Mouse (Mus musculus) G1E-ER4 (cell line): ENCODE measurements around the gene Gspt1. TPM values are rescaled to one million over a fixed set of nuclear protein-coding genes. Genes with fewer than 3 reads are reported as not detected.

Source experiments
- GATA1 ChIP-seq: IDR thresholded peaks from one replicate; pipeline ENCODE4 v1.8.0; 2012; ENCODE audit warnings: low read length, inconsistent platforms
- polyA plus RNA-seq: library from polyadenylated mRNA; stranded (reverse); fragments of >175 nt; gene quantifications from 2 replicates; pipeline ENCODE4 v1.2.3, GENCODE M21; 2012

The Gspt1 gene
- 259 and 311 TPM in 2 replicates for polyA plus RNA-seq

DNA sequence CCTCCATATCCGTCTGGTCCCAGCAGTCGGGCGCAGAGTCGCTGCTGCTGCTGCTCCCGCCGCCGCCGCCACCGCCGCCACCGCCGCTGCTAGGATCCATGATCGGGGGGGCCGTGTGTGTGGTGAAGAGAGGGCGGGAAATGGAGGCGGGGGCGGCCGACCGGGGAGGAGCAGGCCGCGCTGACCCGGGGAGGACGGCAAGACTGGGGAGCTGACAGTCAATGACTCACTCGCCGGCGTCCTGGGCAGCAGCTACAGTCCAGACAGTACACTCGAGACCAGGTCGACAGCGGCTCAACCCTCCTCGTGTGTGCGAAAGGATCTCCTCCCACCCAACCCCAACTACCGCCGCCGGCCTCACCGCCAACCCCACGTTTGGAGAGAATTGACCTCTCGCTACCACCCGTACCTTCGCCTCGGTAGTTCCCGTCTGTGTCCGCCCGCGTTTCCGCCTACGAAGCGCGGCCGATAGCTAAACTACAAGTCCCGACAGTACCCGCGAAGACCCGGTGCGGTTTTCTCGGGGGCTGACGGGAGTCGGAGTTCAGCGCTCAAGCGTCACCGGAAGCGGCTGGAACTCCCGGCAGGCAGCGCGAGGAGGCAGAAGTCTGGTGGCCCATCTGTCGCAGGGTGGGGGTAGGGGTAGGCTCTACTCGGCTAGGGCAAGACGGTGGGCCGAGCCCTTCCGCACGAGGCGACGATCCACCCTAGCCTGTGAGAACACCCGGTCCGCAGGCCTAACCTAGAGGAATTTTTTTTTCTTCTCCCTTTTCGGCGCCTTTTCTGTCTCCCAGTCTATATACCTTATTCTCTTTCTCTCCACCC lies at the start of gene Gspt1:
Gspt1 (minus strand) TSS at position 428 of the 825 bp plus-strand sequence.
- no peak for TF ChIP-seq GATA1

DNA sequence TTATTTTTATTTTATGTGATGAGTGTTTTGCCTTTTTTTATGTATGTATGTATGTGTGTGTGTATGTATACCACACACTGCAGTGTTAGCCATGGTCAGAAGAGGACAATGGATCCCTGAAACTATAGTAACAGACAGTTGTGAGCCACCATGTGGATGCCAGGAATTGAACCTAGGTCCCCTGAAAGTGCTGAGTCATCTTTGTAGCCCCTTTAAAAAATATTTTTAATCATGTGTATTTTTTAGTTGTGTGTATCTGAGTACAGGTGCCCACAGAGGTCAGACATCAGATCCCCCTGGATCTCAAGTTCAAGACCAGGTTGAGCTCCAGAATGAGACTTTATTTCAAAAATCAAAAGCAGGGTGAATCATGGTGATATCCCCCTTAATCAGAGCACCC lies 49.6 kb upstream of the Gspt1 start:
- no peak for TF ChIP-seq GATA1

DNA sequence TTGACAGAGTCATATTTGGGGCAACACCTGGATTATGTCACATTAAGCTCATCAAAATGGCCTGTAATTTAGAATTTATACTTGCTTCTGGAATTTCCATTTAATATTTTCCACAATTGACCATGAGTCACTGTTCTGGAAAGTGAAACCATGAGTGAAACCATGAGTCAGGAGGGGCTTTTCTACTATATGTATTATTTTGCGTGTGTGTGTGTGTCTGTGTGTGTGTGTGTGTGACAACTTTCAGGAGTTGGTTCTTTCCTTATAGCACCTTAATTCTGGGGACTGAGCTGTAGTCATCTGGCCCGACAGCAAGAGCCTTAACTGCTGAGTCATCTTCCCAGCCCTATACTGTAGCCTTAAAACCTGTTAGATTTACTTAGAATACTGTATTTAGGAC lies 31.8 kb upstream of the Gspt1 start:
- TF ChIP-seq GATA1: no peak

DNA sequence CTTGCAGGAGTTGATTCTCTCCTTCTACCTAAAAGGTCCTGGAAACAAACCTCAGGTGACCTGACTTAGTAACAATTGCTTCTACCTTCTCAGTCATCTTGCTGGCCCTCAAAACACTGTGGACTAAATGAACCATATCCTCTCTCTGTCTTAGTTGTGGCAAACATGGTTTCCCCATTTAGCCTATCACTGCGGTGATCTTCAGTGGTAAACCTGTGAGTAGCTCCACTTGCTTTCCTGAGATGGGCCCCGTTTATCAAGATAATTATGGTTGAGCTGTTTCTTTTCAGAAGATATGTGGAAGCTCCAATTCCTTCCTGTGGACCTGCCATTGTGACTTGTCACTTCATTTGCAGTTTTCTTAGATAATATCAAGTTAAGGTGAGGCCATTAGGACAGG lies 30.8 kb upstream of the Gspt1 start:
- no peak for TF ChIP-seq GATA1

DNA sequence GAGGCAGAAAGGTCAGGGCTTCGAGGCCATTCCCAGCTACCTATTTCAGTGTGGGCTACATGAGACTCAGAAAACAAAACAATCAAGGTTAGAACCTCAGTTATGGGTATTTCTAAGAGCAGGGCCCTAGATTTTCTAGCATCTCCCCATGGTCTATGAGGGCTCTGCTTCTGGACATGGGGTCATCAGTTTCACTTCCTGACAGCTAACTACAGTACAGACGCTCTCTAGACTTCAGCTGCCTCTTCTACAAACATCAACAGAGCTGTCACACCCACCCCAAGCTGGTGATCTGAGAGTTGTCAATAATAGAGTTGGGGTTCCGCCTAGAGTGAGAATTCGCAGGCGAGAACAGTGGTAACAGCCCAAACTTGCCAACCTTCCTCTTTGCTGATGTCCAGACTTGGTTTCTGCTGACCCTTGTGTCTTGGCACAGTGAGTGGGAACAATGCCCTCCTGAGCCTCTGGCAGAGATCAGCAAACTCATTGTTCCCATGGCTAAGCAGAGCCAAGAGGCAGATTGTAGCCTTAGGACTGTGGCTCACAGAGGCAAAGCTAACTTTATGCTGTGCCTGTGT lies 28.6 kb upstream of the Gspt1 start:
- TF ChIP-seq GATA1: no peak

DNA sequence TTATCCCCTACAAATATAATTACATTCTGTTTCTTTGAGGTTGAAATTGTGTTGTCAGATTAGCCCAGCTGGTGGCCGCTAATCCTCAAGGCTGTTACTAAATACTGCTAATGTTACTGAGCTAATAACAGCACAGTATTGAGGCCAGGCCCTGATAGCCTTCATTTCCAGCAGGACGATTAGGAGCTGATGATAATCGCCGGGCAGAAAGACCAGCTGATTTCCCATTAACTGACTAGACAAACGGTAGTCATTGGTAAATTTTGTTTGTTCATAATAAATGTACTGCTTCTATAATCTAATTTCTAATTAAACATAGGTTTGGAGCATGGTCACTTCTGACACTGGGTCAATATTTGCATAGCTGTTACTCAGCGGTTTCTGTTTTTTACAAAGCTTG lies 24.7 kb upstream of the Gspt1 start:
- TF ChIP-seq GATA1: no peak

DNA sequence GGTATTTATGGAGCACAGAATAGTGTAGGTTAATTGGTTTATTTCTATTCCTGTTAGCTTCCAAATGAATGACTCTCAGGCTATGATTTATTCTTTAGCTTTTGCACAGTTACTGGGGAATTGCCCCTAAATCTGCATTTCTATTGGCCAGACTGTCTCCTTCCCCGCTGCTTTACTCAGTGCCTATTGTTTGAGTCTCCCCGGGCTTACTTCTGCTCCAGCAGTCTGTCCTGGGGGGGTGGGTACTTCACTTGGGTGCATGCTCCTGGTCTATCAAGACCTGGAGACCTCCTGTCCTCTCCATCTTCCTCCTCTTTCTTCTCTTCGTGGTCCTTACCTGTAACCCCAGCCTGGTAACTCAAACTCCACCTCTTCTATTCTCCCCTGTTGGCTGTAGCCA lies 22.8 kb upstream of the Gspt1 start:
- TF ChIP-seq GATA1: no peak

DNA sequence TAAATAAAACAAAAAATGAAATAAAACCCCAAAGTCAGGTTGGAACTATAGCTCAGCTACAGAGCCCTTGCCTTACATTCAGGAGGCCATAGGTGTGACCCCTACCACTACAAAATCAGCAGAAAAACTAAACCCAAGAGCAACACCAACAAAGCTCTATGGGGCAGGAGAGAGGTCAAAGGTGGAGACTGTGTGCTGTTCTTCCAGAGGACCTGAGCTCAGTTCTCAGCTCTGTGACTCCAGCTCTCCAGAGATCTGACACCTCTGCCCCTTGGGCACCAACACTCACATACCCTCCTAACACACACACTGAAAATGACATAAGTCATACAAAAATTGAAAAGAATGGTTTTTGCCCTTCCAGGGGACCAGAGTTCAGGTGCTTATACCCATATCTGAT lies 16.9 kb upstream of the Gspt1 start:
- no peak for TF ChIP-seq GATA1

DNA sequence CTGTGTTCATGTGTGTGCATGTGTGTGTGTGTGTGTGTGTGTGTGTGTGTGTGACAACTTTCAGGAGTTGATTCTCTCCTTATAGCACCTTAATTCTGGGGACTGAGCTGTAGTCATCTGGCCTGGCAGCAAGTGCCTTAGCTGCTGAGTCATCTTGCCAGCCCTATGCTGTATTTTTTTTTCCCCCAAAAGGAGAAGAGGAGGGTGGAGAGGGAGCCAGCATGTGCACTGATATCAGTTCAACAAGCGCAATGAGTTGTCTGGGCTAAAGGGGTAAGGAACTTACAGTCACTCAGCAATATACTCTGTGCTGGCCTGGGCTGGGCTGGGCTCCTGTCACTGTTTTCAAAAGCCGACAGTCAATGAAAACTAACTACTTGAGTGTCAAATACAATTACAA lies 16.5 kb upstream of the Gspt1 start:
- TF ChIP-seq GATA1: no peak

DNA sequence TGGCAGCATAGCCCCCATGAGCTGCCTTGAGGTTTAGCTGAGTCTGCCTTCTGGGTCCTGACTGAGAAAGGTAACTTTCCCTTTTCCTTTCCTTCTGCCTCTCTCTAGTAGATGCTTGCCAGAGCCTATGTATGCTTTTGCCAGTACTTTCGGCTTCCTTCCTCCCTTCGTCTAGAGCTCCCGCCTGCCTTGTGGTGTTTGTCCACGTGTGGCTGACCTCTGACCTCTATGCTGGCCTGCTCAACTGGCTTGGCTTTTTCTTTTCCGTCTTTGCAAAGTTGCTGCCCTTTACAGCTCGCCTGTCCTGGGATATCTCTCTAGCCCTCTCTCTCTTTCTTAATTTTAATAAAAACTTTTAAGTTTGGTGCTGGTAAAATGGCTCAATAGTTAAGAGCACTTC lies 15.7 kb upstream of the Gspt1 start:
- no peak for TF ChIP-seq GATA1

DNA sequence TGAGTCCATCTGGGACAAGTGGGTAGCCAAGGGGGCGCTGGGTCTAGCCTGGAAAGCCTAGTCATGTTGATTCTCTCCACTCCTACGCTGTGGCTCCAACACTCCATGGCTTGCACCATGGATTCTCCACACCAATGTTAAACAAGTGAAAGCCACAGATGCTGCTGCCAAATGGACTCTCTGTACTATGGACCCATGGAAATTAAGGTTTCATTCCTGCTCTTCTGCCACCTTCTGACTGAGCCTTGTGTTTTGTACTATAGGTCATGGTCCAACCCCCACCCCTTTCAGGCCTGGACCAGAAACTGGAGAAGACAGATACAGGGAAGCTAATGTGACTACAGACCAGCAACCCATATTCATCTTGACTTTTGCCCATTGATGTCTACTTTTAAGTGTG lies 12.4 kb upstream of the Gspt1 start:
- TF ChIP-seq GATA1: no peak

DNA sequence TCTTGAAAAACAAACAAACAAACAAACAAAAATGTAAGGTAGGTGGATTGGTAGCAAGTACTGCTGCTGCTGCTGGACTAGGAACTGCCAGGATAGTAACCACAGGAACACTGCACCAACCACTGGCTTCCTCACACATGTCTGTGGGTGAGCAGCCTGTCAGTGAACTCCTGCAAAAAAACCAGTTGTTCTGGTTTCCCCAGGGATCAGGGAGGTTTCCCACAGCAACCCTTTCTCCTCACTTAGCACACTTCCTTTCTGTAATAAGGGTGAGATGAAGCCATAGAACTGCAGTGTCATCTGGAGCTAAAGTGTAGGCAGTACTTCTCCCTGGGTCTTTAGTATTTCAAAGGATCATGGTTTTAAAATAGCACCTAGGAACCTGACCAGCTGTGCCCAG lies 9.1 kb upstream of the Gspt1 start:
- no peak for TF ChIP-seq GATA1

DNA sequence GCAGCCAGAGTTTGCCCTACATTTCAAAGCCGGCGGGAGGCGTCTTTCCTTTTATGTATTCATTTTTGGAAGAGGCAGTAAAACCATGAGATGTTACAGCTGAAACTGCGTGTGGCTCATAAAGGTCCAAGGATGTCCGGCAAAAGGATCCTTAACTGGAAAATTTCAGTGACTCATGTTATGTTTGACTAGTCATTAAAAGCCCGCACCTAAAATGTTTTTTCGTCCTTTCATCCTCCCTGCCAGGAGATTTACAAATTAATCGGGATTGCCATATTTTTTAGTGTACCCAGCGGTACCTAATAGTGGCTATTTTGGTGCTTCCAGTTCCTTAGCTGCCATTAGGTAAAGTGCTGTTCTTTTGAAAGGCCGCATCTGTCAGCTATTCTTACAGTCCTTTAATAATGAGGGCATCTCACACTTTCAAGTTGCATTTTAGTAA lies 619 bp upstream of the Gspt1 start:
- no peak for TF ChIP-seq GATA1

DNA sequence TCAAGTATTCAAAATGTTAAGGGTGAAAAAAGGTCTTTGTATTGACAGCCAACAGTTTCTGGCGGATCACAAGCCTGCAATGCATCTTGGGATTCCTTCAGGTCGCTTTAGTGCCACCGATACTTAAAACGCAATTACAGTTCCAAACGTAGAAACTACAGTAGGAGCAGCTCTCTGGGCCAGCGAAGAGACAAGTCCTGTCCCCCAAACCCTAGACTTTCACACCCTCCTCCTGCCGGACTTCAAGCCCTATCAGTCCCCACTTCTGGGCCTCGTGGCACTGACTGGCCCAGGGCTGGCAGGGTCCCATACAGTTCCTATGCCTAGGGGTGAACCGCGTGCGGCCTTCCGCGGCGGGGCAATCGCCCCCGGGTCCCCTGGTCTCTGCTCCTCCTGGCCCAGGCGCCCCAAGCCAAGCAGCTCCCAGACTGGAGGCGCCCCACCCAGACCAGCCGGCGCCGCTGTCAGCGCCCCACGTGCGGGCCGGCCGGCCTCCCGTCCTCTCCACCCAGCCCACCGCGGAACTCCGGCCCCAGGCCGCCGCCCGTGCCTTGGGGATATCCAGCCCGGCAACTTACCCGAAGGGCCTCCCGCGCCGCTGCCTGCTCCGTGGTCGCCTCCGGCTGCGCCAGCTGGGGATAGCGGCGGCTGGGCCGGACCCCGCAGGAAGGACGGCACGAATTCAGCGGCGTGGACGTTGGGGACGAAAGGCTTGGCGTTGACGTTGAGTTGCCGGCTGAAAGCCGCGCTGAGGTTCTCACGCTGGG lies 877 bp downstream of the Gspt1 start:
- no peak for TF ChIP-seq GATA1

DNA sequence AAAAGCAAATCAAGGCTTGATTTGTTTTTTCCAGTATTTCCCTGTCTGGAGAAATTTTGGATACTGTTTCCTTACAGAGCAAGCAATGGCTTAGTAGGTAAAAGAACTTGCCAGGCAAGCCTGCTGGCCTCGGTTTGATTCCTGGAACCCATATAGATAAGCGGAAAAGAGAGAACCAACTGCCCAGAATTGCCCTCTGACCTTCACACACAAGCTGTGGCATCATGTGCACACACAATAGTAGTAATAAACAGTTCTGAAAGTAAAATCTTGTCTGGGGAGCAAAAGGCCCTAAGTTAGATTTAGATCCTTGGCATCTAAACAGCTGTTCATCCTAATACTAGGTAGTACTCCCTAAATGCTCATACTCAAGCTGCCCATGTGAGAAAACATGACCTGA lies 6.3 kb downstream of the Gspt1 start:
- TF ChIP-seq GATA1: no peak

DNA sequence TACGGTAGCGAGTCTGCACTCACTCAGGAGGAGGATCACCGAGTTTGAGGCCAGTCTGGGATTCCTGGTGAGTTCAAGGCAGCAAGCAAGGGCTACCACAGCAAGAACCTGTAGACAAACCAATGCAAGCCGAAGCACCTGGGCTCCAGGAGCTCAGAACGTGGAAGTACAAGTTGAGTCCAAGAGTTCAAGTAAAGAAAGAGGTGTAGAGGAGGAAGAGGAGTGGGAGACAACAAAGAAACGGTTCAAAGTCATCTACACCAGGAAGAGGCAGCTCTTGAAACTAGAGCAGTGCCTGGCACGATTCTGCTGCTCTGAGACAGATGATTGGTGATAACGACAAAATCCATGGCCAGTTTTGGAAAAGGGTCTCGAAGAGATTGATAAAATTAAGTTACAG lies 8.4 kb downstream of the Gspt1 start:
- TF ChIP-seq GATA1: no peak
